Mouse (Mus musculus): ENCODE data around the gene Gm6370.
"Not testable (repeated sequence)": the region's sequence is repeated elsewhere in the genome, so short reads cannot be mapped to it uniquely, and the experiment has no call there.

The Gm6370 gene

GRCm38 (mm10) chr5:146491063-146491462, at the start of gene Gm6370:
Gene Gm6370, plus strand, starts transcription at chr5:146491363.
- in situ Hi-C loops (cut with MboI, MseI): not testable (repeated sequence)

DNA sequence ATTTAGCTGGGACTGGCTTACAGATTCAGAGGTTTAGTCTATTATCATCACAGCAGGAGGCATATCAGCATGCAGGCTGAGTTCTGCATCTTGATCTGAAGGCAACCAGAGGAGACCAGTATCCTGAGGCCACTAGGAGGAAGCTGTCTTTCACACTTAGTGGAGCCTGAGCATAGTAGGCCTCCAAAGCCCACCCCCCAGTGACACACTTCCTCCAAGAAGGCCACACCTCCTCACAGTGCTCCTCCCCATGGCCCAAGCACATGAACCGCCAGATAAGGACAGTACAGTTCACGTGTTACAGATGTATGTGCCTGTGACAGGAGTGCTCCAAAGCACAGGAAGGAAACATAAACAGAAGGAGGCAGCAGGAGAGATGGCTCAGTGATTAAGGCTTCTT, 48.4 kb upstream of the Gm6370 start:
- in situ Hi-C loops (cut with MboI, MseI): no loop called here

DNA sequence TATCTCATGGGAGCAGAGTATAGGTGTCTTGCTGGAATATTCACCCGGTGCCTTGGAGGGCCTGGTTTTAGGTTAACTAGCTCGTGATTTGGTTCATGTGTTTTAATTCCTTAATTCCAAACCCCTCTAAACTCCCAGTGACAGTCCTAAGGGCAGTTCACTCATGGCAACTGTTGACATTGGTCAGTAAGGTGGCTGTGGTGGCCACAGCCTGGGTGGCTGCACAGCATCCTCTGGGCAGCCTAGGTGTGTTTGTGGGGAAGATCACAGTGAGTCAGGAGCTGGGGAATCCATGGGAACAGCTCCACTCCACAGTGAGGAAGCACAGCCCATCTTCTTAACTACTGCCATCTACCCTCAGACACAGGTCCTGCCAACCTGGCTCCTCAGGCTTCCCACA, 44.5 kb upstream of the Gm6370 start:
- in situ Hi-C loops (cut with MboI, MseI): no loop called here

DNA sequence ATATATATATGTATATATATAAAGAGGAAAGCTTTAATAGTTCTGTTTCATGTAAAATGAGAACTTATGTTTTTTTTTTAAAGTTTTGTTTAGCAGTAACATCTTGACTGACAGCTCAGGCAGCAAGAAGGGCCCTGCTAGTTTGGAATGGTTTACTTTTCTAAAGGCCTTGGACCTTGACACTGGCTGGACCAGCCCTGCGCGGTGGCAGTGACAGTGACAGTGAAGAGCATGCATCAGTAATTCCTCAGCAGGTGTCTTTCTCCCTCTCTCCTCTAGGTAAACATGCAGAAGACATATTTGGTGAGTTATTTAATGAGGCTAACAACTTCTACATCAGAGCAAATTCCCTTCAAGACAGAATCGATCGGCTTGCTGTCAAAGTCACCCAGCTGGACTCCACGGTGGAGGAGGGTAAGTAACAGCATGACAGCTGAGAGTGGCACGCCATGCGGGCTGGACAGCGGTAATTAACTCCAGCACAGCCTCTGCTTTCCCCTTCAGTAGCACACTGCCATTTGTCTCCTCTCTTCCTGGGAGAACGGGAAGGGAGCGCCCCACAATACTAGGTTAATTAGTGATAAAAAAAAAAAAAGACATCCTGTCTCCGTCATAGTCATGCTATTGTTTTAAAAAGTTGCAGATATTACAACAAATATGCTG, 39.4 kb upstream of the Gm6370 start:
- in situ Hi-C loops (cut with MboI, MseI): no loop called here

DNA sequence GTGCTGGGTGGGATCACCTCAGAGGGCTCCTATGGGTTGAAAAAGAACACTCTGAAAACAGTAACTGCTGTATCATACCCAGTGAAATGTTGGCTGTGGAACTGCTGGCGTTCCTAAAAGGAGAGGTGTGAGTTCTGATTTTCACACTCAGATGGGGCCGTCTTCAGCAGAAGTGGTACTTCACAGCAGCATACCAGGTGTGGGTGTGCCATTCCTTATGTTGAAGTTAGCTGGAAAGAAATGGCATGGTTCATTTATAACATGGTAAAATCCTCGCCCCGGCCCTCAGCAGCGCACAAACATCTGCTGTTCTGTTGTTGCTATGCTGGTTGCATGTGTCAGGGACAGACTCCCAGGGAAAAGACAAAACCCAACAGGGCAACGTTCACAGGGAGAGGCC, 37.6 kb upstream of the Gm6370 start:
- in situ Hi-C loops (cut with MboI, MseI): no loop called here

DNA sequence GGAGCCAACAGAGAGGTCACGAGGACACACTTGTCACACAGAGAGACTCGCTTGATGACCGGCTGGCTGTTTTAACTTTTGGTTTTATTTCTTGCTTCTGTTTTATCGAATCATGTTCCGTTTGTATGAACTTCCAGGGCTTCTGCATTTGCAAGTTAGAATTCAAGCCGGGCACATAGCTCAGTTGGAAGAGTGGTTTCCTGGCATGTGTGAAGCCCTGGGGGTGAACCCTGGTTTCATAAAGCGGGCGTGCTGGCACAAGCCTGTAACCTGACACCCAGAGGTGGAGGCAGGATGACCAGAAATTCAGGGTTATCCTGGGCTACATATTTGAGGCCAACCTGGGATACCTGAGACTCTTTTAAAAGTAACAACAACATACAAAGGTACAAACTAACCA, 29.6 kb upstream of the Gm6370 start:
- in situ Hi-C loops (cut with MboI, MseI): no loop called here

- in situ Hi-C loops (cut with MboI, MseI): no loop called here
These were observed 24.5 kb upstream of the Gm6370 start for GRCm38 (mm10) chr5:146466663-146467062.

DNA sequence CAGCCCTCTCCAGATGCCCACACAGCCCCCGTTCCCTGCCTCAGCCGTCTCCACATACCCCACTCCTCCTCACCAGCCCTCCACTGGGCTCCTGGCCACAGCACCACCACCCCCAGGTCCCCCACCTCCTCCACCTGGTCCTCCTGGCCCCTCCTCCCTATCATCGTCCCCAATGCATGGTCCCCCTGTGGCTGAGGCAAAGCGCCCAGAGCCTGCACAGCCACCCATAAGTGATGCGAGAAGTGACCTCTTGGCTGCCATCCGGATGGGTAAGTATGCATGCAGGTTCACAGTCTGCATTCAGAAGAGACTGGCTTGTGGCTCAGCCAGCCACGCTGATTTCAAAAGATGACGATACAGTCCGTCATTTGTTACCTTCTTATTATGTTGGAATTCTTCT, 22.9 kb upstream of the Gm6370 start:
- in situ Hi-C loops (cut with MboI, MseI): no loop called here

DNA sequence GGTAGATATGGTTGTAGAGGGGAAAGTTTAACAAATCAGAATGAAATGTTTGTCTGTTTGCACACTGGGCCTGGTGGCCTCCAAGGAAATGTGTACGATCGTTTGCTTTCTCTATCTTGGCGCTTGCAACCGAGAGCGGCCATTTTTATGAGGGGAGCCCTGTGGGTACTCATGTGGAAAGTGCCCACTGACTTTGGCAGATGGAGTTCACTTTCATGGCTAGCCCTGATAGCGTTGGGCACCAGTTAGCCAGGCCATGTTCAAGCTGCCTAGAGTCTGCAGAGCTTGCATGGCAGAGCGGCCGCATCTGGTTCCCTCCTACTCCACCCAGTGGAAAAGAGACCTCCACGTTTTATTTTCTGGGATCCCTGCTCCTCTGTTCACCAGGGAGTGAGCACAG, 20.3 kb upstream of the Gm6370 start:
- in situ Hi-C loops (cut with MboI, MseI): no loop called here

- in situ Hi-C loops (cut with MboI, MseI): no loop called here
These were observed 19.9 kb upstream of the Gm6370 start for GRCm38 (mm10) chr5:146471311-146471710.

DNA sequence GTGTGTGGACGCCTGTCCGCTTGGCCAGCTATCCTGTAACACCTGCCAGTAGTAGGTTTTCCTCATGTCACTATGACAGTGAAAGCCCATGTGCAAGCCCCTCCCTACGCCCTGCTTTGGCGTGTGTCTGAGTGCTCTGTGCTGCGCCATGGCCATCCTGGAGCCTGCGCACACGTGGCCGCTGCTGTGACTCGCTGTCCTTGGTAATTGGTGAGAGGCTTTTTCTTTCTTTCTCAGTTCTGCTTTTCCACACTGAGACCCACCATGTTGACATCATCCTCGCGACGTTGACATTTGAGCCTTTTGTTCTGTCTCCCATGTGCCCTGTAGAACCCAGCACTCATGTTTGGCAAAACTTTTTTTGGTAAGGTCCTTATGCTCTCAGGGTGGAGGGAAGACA, 19.3 kb upstream of the Gm6370 start:
- in situ Hi-C loops (cut with MboI, MseI): no loop called here

GRCm38 (mm10) chr5:146479564-146479963, 11.6 kb upstream of the Gm6370 start:
- in situ Hi-C loops (cut with MboI, MseI): loop anchor here (5.0 kb wide), 1 partner anchor 297 kb away; no protein-coding TSS in a partner anchor

- in situ Hi-C loops (cut with MboI, MseI): loop anchor here (5.0 kb wide), 1 partner anchor 319 kb away; the partner anchor contains the start of gene Gm5565
These were observed 9.5 kb upstream of the Gm6370 start, which contains the start of gene Gm6408 for GRCm38 (mm10) chr5:146481665-146482064. Gene Gm6408, plus strand, starts transcription at chr5:146481965.

DNA sequence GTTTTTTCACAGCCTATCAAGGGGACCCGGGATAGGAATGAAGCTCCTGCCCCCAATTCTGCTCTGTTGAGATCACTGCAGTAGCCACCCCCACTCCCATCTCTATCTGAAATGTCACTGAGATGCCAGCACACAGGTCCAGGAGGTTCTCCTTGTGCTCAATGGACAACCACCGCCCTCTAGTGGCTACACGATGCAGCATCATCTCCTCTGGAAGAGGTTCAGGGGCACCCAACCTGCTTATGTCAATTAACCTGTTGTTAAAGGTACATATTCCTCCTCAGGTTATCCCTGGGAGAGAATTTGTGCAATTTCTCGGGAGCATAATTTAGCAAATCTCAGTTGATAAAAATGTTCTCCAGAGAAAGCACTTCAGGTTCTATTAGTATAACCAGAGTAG, 2.2 kb upstream of the Gm6370 start:
- in situ Hi-C loops (cut with MboI, MseI): not testable (repeated sequence)

DNA sequence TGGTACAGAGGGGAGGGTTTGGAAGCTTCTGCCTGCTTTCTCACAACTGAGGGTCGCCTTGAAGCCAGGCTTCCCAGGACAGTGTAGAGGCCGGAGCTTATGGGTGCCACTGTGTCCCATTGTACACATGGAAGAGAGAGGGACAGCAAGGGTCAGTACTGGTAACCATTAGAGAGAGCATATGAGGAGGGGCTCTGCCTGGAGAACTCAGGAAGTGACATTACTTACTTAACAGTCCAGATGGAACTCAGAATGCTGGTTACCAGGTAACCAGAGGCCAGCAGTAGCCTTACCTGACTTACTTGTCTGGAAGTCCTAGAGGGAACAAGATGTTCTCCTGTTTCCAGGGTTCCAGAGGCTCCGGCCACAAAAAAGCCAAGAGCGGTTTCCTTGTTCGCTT, 10.9 kb downstream of the Gm6370 start, which contains the start of gene 4930449I24Rik:
Gene 4930449I24Rik (plus strand): TSS at position 301 of the 400 bp plus-strand sequence.
- in situ Hi-C loops (cut with MboI, MseI): not testable (repeated sequence)

DNA sequence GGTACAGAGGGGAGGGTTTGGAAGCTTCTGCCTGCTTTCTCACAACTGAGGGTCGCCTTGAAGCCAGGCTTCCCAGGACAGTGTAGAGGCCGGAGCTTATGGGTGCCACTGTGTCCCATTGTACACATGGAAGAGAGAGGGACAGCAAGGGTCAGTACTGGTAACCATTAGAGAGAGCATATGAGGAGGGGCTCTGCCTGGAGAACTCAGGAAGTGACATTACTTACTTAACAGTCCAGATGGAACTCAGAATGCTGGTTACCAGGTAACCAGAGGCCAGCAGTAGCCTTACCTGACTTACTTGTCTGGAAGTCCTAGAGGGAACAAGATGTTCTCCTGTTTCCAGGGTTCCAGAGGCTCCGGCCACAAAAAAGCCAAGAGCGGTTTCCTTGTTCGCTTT, 22.7 kb downstream of the Gm6370 start, which contains the start of gene Gm3402:
Gene Gm3402 (plus strand): TSS at position 301 of the 400 bp plus-strand sequence.
- in situ Hi-C loops (cut with MboI, MseI): not testable (repeated sequence)

- in situ Hi-C loops (cut with MboI, MseI): not testable (repeated sequence)
These were observed 34.3 kb downstream of the Gm6370 start, which contains the start of gene Gm3404 for GRCm38 (mm10) chr5:146525501-146525900. Gene Gm3404, plus strand, starts transcription at chr5:146525801.

GRCm38 (mm10) chr5:146537347-146537746, 46.2 kb downstream of the Gm6370 start, which contains the start of gene Gm3409:
Gene Gm3409, plus strand, starts transcription at chr5:146537647.
- in situ Hi-C loops (cut with MboI, MseI): not testable (repeated sequence)

Data from T-helper 1 cell (primary cell).